Mouse (Mus musculus) adrenal gland (tissue): ENCODE data around the gene Nipbl.
"Not testable (repeated sequence)": the region's sequence is repeated elsewhere in the genome, so short reads cannot be mapped to it uniquely, and the experiment has no call there.

Experiments
- intact Hi-C: fragments of 180-260 bp; cut with DNase I; formaldehyde crosslinking; loops from one replicate; pipeline ENCODE4 v1.15.1; 2025
- long read RNA-seq, 2 experiments: library from polyadenylated mRNA; unstranded; transcript quantifications; one replicate each; pipeline ENCODE4 v2.0.0; 2020; ENCODE audit warnings: borderline replicate concordance in 1 of 2; ENCODE audit not compliant: insufficient replicate concordance in 1 of 2

Gene Nipbl
- long read RNA-seq, experiment 1, partial matches to known transcripts, result 37 of 41 reads
- long read RNA-seq, experiment 1, other reads (novel, unspliced or antisense), result 4 of 41 reads
- long read RNA-seq, experiment 2, partial matches to known transcripts, result 30 of 38 reads
- long read RNA-seq, experiment 2, other reads (novel, unspliced or antisense), result 8 of 38 reads

DNA sequence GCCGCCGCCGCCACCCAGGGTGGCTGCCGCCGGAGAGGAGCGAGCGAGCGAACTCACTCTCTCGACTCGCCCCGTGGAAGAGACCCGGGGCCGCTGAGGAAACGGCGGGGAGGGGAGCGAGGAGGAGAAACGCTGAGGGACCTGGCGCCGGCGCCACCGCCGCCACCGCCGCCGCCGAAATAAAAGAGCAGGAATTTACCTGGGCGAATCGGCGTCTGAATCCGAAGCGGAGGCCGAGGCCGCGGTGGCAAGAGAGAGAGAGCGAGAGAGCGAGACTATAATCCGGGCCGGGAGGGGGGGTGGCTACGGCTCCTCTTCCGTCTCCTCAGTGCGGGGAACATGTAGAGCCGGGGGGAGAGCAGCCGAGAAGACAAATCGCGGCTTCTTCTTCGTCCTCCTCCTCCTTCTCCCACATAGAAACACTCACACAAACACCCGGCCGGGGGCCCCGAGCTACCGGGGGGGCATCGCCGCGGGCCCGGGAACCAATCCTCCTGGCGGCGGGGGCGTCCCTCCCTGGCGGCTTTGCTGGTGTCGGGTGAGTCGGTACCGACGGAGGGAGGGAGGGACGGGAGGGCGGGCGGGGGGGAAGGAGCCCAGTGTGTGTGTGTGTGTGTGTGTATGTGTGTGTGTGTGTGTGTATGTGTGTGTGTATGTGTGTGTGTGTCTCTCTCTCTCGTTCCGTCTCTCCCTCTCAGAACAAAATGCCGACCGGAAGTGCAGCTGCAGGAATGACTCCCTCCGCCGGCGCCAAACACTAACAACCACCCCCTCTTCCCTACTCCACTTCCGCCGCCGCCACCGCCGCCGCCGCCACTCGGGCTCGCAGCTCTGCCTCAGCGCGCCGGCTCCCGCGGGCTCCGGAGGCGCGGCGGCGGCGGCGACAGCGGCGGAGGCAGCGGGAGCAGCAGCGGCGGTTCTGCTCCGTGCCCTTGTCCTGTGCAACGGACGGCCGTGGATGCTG, at the start of gene Nipbl:
Gene Nipbl, minus strand, starts transcription at position 538 of the 964 bp plus-strand sequence.
- intact Hi-C loops, result loop anchor here (5.0 kb wide), 2 partner anchors 42 to 62 kb away; no protein-coding TSS in a partner anchor

DNA sequence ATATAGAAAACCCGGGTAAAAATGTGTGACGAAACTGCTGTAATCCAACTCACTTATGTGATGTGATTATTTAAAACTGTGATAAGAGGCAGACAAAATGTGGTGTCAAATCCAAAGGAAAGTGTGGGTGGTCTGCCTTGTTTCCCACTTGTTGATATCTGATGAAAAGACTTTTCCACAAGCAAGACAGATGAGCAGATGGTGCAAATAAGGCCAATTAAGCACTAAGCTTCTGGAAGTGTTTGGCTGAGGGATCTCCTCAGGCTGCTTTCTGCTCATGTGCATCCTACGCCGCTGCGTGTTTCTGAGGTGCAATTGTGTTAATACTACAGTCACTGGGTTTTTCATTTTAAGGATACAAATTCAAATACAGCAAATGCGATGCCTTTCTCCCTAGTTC, 41.0 kb upstream of the Nipbl start:
- intact Hi-C loops, result no loop called here

DNA sequence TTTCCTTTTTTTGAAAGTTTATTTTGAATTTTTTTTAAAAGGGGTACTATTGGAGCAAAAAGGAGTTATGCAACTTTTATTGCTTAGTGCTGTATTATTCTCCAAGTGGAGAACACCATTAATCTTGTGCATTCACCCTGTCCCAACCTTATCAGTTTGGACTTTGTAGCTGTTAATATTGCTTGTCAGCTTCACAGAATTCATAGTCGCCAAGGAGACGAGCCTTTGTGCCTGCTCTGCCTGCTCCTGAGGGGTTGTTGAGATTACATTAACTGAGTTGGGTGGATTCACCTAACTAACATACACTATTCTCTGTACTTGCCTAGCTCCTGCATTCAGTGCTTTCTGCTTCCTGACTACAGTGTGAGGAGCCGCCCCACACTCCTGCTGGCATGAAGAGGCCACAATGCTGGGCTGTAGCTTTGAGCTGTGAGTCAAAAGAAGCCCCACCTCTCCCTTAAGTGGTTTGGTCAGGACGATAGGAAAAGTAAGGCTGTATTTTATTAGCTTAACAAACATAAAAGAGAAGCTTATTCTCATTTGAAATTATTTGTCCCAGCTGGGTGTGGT, 24.8 kb upstream of the Nipbl start:
- intact Hi-C loops, result no loop called here

DNA sequence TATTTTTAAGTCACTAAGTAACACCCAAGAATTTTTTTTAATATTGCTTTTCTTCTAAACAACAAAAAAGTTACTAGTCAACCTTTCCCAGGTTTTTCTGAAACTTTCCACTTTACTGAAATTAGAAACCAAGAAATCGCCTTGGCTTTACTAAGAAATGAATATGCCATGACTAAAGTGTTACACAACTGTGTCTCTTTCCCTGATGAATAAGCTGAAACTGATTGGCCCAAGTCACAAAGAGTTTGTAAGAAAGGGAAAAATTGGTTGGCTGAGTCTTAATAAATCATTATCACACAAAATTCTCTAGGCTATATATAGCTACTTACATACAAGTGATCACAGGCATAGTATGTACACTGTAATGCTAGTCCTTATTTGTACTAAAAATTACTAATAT, 19.3 kb upstream of the Nipbl start:
- intact Hi-C loops, result no loop called here

DNA sequence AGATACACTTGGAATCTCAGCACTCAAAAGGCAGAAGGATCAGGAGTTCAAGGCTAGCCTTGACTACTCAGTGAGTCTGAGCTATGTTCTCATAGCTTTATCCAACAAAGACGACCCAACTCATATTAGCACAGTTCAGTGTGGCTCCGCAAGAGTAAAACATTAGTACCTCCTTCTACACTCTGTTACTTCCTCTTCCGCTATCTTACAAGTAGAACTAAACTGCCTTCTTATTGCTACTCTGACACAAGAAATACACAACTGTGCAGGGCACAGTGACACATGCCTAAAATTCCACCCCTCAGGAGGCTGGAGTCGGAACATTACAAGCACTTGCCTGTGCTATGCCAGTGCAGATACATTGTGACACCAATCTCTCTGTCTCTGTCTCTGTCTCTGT, 18.5 kb upstream of the Nipbl start:
- intact Hi-C loops, result no loop called here

DNA sequence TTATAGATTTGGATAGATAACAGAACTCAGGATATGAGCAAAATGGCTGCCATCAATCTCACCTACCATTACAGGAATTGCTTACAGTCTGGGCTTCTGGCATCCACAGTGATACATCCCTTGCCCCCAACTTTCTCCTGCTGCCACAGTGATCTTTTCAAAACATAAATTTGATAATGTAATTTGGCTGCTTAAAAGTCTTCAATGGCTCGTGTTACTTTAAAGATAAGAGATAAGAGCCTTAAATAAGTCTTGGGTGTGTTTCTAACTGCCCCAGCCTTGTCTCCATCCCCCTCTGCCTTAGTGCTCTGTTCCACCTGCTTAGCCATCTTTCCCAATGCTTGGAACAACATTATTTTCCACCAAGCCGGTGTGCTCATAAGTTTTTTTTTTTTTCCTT, 16.6 kb upstream of the Nipbl start:
- intact Hi-C loops, result no loop called here

DNA sequence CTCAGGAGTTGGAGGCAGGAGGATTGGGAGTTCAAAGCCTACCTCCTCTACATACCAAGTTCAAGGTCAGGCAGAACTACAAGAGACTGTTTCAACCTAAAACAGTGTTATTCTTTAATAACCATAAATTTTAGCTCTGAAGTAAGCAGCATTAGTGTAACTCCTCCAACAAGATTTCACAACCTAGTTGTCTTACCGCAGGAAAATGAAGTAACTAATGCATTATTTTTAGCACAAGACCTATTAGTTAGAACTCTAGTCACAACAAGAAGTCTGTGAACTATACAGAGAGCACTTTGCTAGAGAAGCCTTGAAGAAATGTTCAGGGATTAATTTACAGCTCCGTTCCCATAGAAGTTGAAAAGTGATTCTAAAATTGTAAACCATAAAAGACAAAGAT, 15.7 kb upstream of the Nipbl start:
- intact Hi-C loops, result no loop called here

DNA sequence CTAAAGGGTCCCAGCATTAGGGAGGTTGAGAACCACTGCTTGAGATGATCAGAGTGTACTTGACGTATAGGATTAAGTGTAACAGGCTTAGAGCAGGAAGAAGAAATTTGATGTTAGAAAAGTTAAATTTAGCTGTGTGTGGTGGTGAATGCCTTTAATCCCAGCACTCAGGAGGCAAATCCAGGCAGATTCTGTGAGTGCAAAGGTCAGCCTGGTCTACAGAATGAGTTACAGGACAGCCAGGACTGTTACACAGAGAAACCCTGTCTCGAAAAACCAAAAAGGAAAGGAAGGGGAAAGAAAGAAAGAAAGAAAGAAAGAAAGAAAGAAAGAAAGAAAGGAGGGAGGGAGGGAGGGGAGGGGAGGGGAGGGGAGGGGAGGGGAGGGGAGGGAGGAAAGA, 12.0 kb upstream of the Nipbl start:
- intact Hi-C loops, result not testable (repeated sequence)

DNA sequence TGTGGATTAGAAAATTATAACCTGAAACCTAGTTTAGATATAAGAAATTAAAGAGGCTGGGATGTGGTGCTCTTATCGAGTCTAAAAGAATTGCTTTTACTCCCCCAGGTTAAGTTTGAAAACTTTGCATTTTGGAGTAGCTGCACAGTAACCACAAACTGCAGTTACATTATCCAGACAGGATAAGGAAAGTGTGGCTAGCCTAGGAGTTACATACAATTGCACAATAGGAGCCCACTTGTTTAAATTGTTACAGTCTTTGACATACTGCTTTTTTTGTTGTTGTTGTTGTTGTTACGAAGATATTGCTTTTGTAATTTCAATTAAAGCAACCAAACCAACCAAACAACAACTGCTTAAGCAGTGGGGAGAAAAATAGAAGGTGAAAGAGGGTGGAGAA, 11.2 kb upstream of the Nipbl start:
- intact Hi-C loops, result no loop called here

DNA sequence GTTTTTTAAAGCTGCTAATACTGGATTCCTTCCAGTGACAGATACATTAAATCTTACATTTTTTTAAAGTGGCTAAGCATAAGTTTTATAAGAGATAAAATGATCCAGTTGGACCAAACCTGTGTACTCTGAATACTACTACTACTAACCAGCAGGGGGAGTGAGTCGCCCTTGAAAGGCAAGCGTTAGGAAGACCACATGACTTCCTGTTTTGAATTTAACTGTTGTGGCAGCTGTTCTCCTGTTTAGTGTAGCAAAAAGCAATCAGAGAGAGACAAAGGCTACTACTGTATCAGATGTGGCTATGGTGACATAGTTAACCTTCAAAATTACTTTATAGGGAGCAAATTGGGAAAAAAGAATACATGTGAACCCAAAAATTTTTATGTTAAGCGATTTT, 6.8 kb upstream of the Nipbl start:
- intact Hi-C loops, result loop anchor here (5.0 kb wide), 1 partner anchor 136 kb away; no protein-coding TSS in a partner anchor

DNA sequence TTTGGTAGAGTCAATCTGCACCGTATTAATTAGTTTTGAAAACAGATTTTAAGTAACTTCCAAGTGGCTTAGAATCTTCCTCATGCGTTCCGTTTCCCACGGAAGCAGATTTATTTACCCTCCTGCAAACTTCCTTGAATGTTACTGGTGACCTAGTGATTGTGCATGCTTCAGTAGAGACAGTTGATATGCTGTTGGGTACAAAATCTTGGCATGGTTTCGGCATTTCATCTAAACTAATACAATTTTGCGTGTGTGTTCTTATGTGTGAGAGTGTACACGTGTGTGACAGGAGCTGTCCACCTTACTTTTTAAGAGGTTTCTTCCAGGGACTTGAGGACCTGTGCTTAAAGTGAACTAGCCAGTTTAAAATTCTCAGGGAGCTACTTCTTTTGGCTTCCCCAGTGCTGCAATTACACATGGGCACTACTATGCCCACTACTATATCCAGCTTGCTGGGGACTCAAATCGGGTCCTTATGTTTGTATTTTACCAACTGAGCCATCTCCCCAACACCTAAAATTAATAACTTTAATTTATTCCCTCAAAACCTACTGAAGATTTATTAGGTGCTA, 3.0 kb upstream of the Nipbl start:
- intact Hi-C loops, result no loop called here

DNA sequence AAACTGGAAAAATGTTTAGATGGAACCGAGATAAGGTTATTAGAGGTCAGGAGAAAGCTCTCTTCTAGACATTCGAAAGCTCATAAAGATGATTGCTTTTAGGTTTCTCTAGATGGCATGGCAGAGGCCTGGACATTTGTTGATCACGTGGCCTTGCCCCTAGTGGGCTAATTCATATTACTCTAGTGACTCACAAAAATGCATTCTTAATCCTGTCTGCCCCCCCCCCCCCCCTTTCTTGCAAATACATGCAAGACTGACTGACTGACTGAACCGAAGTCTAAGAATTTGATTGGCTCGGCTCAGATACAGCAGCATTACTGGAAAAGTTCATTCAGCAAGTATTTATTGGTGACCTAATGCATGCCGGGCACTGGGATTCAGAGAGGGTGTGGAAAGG, 2.2 kb upstream of the Nipbl start:
- intact Hi-C loops, result no loop called here

DNA sequence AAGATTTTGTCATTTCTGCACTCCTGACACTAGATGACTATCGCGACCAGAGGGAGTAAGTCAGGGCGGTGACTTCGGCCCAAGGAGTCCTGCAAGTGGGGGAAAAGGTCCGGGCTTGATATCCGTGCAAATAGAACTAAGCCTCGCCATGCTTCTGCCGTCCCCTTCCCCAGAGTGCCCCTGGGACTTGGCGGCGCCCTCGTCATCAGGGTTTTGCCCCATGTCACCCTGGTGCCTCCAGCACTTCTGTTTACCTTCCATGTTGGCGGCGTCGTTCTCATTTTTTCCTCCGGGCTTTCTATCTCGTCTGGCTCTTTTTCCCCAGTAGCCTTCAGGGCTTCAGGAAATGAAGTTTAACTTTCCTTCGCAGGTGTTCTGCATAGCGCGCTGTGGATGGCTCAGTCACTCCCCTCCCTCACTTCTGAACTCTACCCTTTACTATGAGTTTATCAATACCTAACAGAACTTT, 1.7 kb upstream of the Nipbl start:
- intact Hi-C loops, result no loop called here

DNA sequence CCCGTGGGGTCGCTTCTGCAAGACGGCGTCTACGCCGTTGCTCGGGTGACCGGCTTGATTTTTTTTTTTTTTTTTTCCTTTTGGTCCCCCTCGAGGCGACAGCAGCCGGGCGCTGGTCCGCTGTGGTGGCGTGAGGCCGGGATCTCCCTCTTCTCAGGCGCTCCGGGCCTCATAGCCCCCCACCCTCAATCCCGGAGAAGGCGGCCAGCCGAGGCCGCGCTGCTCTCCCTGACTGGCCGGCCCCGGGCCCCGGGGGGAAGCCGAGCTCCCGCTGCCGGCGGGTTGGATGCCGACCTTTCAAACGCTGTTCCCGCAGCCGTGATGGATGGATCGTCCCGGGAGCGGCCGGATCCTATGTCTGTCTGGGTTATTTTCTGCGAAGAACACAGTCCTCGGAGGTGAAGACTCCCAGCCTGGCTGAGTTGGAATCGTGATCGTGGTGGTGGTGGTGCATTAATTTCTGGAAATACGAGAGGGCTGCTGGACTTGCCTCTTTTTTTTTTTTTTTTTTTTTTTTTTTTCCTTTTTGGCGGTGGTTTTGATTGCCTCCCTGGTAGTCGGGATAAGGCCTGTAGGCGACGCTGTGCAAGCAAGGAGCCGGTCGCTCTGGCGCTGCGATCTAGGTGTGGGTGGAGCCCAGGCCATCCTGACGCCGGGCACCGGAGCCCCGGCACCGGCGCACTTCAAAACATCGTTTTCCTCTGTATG, 781 bp upstream of the Nipbl start:
- intact Hi-C loops, result loop anchor here (5.0 kb wide), 2 partner anchors 43 to 63 kb away; no protein-coding TSS in a partner anchor

DNA sequence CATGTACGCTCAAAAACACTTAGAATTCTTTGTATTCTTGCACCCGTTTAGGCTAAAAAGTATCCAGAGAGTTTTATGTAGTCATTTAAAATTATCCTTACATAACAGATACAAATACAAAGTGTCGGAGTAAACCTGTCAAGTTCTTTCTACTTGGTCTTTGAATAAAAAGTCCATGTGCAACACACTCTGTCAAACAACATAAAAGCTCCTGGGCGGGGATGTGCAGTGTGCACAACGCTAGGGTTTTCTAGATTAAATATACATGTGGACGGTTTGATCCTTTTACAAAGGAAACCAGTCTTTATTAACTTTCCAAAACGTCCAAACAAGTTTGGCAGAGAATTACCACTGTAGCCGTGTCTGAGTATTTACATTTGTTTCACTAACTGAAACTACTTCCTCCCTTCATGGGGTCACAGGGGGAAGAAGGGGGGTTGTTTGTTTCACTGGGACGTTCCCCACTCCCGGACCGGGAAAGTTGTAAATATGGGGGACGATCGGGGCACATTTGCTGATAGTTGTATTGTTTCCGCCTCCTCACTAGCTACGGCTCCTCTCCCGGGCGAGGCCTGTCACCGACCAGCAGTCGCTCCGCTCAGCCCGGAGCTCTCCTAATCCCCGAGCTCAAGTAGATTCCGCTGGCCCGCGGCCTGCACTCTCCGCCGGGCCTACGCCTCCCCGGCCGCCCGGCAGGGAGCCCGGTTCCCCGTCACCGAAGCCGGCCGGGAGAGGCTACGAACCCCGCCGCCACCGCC, 916 bp downstream of the Nipbl start:
- intact Hi-C loops, result loop anchor here (5.0 kb wide), 2 partner anchors 41 to 61 kb away; no protein-coding TSS in a partner anchor

DNA sequence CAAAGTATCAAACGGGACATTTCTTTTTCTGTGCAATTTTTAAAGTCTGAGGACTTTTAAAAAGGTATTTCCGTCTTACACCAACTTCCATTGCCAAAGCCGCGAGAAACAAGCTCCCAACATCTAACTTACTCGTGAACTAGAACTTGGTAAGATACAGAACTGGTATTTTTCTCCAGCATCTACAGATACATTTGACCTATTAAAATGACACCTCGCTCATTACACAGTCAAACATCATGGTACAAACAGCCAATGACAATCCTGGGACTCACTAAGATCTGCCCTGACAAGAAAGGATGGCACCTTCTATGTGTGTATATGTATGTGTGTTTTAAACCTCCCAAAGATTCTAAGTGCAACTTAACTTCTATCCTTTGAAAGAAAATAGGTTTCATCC, 1.5 kb downstream of the Nipbl start:
- intact Hi-C loops, result loop anchor here (5.0 kb wide), 2 partner anchors 40 to 60 kb away; no protein-coding TSS in a partner anchor

DNA sequence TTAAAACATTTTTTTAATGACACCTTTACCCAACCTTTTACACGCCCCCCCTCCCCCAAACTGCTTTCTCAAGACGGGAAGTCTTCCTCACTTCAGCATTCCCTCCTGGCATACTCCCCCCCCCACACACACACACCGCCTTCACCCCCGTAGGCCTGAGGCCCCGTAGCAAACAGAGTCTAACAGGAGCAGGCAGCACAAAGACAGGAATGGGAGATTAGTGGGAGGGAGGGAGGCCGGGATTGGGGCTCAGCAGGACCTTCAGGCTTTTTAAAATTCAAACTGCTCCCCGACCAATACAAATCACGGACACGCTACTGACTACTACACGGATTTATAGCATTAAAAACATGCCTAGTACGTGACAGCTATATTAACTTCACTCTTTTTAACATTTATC, 2.1 kb downstream of the Nipbl start:
- intact Hi-C loops, result loop anchor here (5.0 kb wide), 2 partner anchors 40 to 60 kb away; no protein-coding TSS in a partner anchor

DNA sequence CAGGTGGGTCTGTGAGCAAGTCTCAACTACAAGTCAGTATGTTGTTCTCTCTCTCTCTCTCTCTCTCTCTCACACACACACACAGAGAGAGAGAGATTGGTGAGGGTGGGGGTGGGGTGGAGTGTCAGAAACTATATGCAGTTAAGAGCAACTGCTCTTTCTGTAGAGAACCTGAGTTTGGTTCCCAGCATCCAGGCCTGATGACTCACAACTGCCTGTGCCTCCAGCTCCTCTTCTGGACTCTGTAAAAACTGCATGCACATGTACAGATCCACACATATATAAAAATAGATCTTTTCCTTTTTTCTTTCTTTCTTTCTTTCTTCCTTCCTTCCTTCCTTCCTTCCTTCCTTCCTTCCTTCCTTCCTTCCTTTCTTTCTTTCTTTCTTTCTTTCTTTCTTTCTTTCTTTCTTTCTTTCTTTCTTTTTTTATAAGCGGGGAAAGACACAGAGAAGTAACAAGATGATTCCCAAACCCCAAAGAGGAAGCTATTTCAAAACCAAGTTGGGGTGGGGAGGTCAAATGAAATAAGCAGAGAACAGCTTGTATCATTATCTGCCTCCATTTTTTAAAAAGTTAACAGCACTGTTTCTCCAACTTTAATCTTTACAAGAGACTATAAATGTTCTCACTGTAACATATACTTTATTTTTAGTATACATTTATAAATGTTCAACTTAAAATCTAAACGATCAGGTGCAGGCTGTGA, 10.9 kb downstream of the Nipbl start:
- intact Hi-C loops, result no loop called here

DNA sequence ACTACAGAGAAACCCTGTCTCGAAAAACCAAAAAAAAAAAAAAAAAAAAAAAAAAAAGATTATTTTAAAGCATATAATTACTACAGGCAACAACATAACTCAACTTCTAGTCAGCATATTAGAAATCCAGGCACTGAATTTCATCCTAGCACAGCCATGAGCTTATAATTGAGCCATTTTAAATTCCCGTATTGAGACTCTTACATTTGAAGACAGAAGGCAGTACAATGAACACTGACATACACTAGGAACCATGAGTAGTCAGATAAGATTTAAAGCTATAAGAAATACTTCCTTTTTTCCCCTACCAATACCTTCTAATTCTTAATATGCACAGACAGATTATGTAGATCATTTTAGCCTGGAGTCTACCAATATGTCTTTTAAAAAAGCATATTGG, 11.7 kb downstream of the Nipbl start:
- intact Hi-C loops, result no loop called here

DNA sequence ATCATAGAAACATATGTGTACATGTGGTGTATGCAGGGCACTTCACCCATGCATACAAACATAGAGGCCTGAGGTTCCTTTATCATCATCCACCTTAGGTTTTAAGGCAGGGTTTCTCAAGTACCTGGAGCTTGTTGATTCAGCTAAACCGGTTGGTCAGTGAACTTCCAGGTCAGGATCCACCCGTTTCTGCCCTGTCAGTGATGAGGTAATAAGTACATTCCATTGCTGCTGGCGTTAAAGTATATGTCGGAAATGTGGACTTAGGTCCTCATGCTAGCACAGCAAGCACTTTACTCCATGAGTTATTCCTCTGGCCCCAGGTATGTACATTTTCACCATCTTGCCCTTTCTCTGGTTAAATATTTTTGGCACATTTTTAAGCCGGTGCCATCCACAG, 14.8 kb downstream of the Nipbl start:
- intact Hi-C loops, result no loop called here
